14 mouse cellular contexts compared by ENCODE assay signal in genomic region chr6:72619734-72620532, GRCm38 (mm10). TPM values are rescaled to one million over a fixed set of nuclear protein-coding genes. Genes with fewer than 3 reads are reported as not detected.
DNase-seq lines count a peak whose midpoint lies in the region; ATAC-seq and TF ChIP-seq lines count a peak whose summit lies in the region.
"Had no signal": no experiment of that assay in that cellular context is flagged by ENCODE, and none has a peak within 500 bp of the region (broad histone marks: within the 10 kb centered on the region; RNA-seq: fewer than 3 reads in every experiment).

No protein-coding gene starts in this region.

- peak overlapping the region; percentile 7; the same call in 1 of the 2 replicates for H3K4me3 ChIP-seq in liver, adult 2 months (ENCODE audit: insufficient read depth, low read depth, low read length)
- peak overlapping the region; percentile 22 for H3K4me3 ChIP-seq in kidney, embryonic 15.5 days (replicated peaks)
- no peak overlapping the region for H3K4me3 ChIP-seq in liver, embryonic 15.5 days (replicated peaks)
- 0 out of 2 replicates have a peak overlapping the region, but pooled peaks have one; percentile 3 for H3K4me3 ChIP-seq in stomach, embryonic 16.5 days (replicated peaks; ENCODE audit: low read length)
- no peak overlapping the region for H3K4me3 ChIP-seq in midbrain, embryonic 10.5 days
- H3K4me3 ChIP-seq: embryonic facial prominence, embryonic 10.5 days; forebrain, embryonic 10.5 days; limb, embryonic 13.5 days had no signal

- H3K36me3 ChIP-seq in liver, adult 2 months (ENCODE audit: control insufficient read depth, insufficient read depth, low read length) = peaks cover 4% of the 10 kb centered on the region; the same call in 1 of the 2 replicates
- no peaks in the 10 kb centered on the region for H3K36me3 ChIP-seq in kidney, embryonic 15.5 days
- H3K36me3 ChIP-seq in liver, embryonic 15.5 days (replicated peaks) = no peaks in the 10 kb centered on the region
- H3K36me3 ChIP-seq in stomach, embryonic 16.5 days (ENCODE audit: control insufficient read depth, insufficient read depth, low read length) = no peaks in the 10 kb centered on the region
- H3K36me3 ChIP-seq in midbrain, embryonic 10.5 days = no peaks in the 10 kb centered on the region
- H3K36me3 ChIP-seq: forebrain, embryonic 10.5 days had no signal

- H3K9me3 ChIP-seq in kidney, embryonic 15.5 days (replicated peaks) = no peaks in the 10 kb centered on the region
- no peaks in the 10 kb centered on the region for H3K9me3 ChIP-seq in liver, embryonic 15.5 days (replicated peaks)
- no peaks in the 10 kb centered on the region for H3K9me3 ChIP-seq in stomach, embryonic 16.5 days (replicated peaks; ENCODE audit: control insufficient read depth, low read length)
- H3K9me3 ChIP-seq in midbrain, embryonic 10.5 days (replicated peaks) = no peaks in the 10 kb centered on the region
- H3K9me3 ChIP-seq: embryonic facial prominence, embryonic 10.5 days; forebrain, embryonic 10.5 days; limb, embryonic 13.5 days had no signal

- no peaks in the 10 kb centered on the region for H3K27me3 ChIP-seq in liver, adult 2 months (ENCODE audit: control insufficient read depth, insufficient read depth, low read length)
- H3K27me3 ChIP-seq in kidney, embryonic 15.5 days = no peaks in the 10 kb centered on the region
- H3K27me3 ChIP-seq in liver, embryonic 15.5 days = no peaks in the 10 kb centered on the region
- H3K27me3 ChIP-seq in stomach, embryonic 16.5 days (ENCODE audit: control insufficient read depth, insufficient read depth, low read length) = no peaks in the 10 kb centered on the region
- no peaks in the 10 kb centered on the region for H3K27me3 ChIP-seq in midbrain, embryonic 10.5 days (ENCODE audit: low read depth, poor library complexity, severe bottlenecking)
- H3K27me3 ChIP-seq: limb, embryonic 13.5 days had no signal

- H3K79me2 ChIP-seq in liver, adult 2 months (ENCODE audit: control insufficient read depth, insufficient read depth, low read length) = peaks cover 11% of the 10 kb centered on the region; the same call in 1 of the 2 replicates

- peak; percentile 88 for DNase-seq in liver, adult 2 months (ENCODE audit: extremely low read depth, low read depth, low spot score)
- no peak for DNase-seq in liver
- DNase-seq in layer of hippocampus, adult 9-11 months = no peak
- no peak for DNase-seq in right cerebral cortex, postnatal 10 days (ENCODE audit: low spot score in 2 of 2)
- no peak for DNase-seq in midbrain, embryonic 10.5 days (ENCODE audit: low spot score)
- DNase-seq: cerebellum, adult 2 months; gastrocnemius, postnatal 10 days; thymus, postnatal 4 days had no signal

- no peak for ATAC-seq in kidney, embryonic 15.5 days (replicated peaks; ENCODE audit: low FRiP score)
- ATAC-seq in liver, embryonic 15.5 days (ENCODE audit: insufficient read depth) = no peak
- ATAC-seq in stomach, embryonic 16.5 days (ENCODE audit: insufficient read depth, low FRiP score) = peak; percentile 61; the same call in 1 of the 2 replicates

- no peak for TF ChIP-seq CTCF in liver, adult 2 months (IDR thresholded peaks at IDR 0.05; ENCODE audit: low read depth, low read length)

- TF ChIP-seq POLR2A in liver, adult 2 months (IDR thresholded peaks at IDR 0.05; ENCODE audit: extremely low read depth, insufficient read depth, low read length) = no peak

- peaks cover 35% of the 10 kb centered on the region for H3K4me1 ChIP-seq in liver, adult 2 months (ENCODE audit: control insufficient read depth, insufficient read depth, low read length)
- H3K4me1 ChIP-seq in kidney, embryonic 15.5 days = peaks cover 31% of the 10 kb centered on the region
- peaks cover 36% of the 10 kb centered on the region for H3K4me1 ChIP-seq in liver, embryonic 15.5 days (replicated peaks)
- H3K4me1 ChIP-seq in stomach, embryonic 16.5 days (ENCODE audit: control insufficient read depth, insufficient read depth, low read length) = peaks cover 21% of the 10 kb centered on the region
- peaks cover 20% of the 10 kb centered on the region for H3K4me1 ChIP-seq in midbrain, embryonic 10.5 days

- H3K27ac ChIP-seq in liver, adult 2 months (replicated peaks; ENCODE audit: insufficient read depth, low read depth, low read length) = peak overlapping the region; percentile 84
- H3K27ac ChIP-seq in kidney, embryonic 15.5 days = peak overlapping the region; percentile 74
- peak overlapping the region; percentile 69 for H3K27ac ChIP-seq in liver, embryonic 15.5 days (replicated peaks)
- peak overlapping the region; percentile 86 for H3K27ac ChIP-seq in stomach, embryonic 16.5 days (ENCODE audit: low read length)
- H3K27ac ChIP-seq in midbrain, embryonic 10.5 days (replicated peaks) = no peak overlapping the region
- H3K27ac ChIP-seq: embryonic facial prominence, embryonic 10.5 days; forebrain, embryonic 10.5 days; limb, embryonic 13.5 days had no signal

- WGBS in liver, adult 2 months = 5% methylated on average over 12 of the region's 12 CpGs
- WGBS in kidney, embryonic 15.5 days = 23% methylated on average over 12 of the region's 12 CpGs
- 11% methylated on average over 12 of the region's 12 CpGs for WGBS in liver, embryonic 15.5 days (ENCODE audit: insufficient replicate concordance)
- 26% methylated on average over 12 of the region's 12 CpGs for WGBS in stomach, embryonic 16.5 days
- 70% methylated on average over 12 of the region's 12 CpGs for WGBS in midbrain, embryonic 10.5 days

- H3K4me2 ChIP-seq in kidney, embryonic 15.5 days = peak overlapping the region; percentile 48
- H3K4me2 ChIP-seq in liver, embryonic 15.5 days = peak overlapping the region; percentile 37
- peak overlapping the region; percentile 34; the same call in 1 of the 2 replicates for H3K4me2 ChIP-seq in stomach, embryonic 16.5 days (ENCODE audit: low read depth, low read length)
- H3K4me2 ChIP-seq: limb, embryonic 13.5 days had no signal

- H3K9ac ChIP-seq in liver, adult 2 months (ENCODE audit: low read depth, low read length) = peak overlapping the region; percentile 28
- no peak overlapping the region; the same call in 1 of the 2 replicates for H3K9ac ChIP-seq in kidney, embryonic 15.5 days
- H3K9ac ChIP-seq in liver, embryonic 15.5 days = no peak overlapping the region
- H3K9ac ChIP-seq in stomach, embryonic 16.5 days (ENCODE audit: low read length) = peak overlapping the region; percentile 20; the same call in 1 of the 2 replicates
- H3K9ac ChIP-seq: limb, embryonic 13.5 days had no signal

RNA-seq across cellular contexts. Expression of gene Tgoln1, which starts 3.1 kb away (rescaled TPM):
- 68.7 and 85.5 TPM in 2 replicates for total RNA-seq in liver, adult 2 months (2014; rRNA removed)
- polyA plus RNA-seq in liver, adult 2 months (2012; rRNA removed) = 41.4 and 48.0 TPM in 2 replicates
- 37.5 and 39.5 TPM in 2 replicates for polyA plus RNA-seq in kidney, embryonic 15.5 days (2015; fragmentation: Nextera tagmentation; extraction: Ambion mirVana)
- 13.1 and 14.9 TPM in 2 replicates for polyA plus RNA-seq in liver, embryonic 15.5 days (2015; fragmentation: Nextera tagmentation; extraction: Ambion mirVana)
- polyA plus RNA-seq in stomach, embryonic 16.5 days (2015; fragmentation: Nextera tagmentation; extraction: Ambion mirVana) = 43.5 and 46.0 TPM in 2 replicates
- 33.3 and 35.4 TPM in 2 replicates for polyA plus RNA-seq in midbrain, embryonic 10.5 days (2016; fragmentation: Nextera tagmentation; extraction: Ambion mirVana)

RNA-seq across cellular contexts. Expression of gene Retsat, which starts 21.7 kb away (rescaled TPM):
- total RNA-seq in liver, adult 2 months (2014; rRNA removed) = 151 and 180 TPM in 2 replicates
- 303 and 340 TPM in 2 replicates for polyA plus RNA-seq in liver, adult 2 months (2012; rRNA removed)
- 22.1 and 24.6 TPM in 2 replicates for polyA plus RNA-seq in kidney, embryonic 15.5 days (2015; fragmentation: Nextera tagmentation; extraction: Ambion mirVana)
- 17.9 and 18.2 TPM in 2 replicates for polyA plus RNA-seq in liver, embryonic 15.5 days (2015; fragmentation: Nextera tagmentation; extraction: Ambion mirVana)
- 29.6 and 32.7 TPM in 2 replicates for polyA plus RNA-seq in stomach, embryonic 16.5 days (2015; fragmentation: Nextera tagmentation; extraction: Ambion mirVana)
- polyA plus RNA-seq in midbrain, embryonic 10.5 days (2016; fragmentation: Nextera tagmentation; extraction: Ambion mirVana) = 8.2 and 8.4 TPM in 2 replicates

RNA-seq across cellular contexts. Expression of gene Elmod3, which starts 21.7 kb away (rescaled TPM):
- total RNA-seq in liver, adult 2 months (2014; rRNA removed) = 7.6 and 9.5 TPM in 2 replicates
- polyA plus RNA-seq in liver, adult 2 months (2012; rRNA removed) = 14.7 and 16.0 TPM in 2 replicates
- 14.6 and 16.8 TPM in 2 replicates for polyA plus RNA-seq in kidney, embryonic 15.5 days (2015; fragmentation: Nextera tagmentation; extraction: Ambion mirVana)
- 4.2 TPM in 2 replicates for polyA plus RNA-seq in liver, embryonic 15.5 days (2015; fragmentation: Nextera tagmentation; extraction: Ambion mirVana)
- 18.1 and 19.6 TPM in 2 replicates for polyA plus RNA-seq in stomach, embryonic 16.5 days (2015; fragmentation: Nextera tagmentation; extraction: Ambion mirVana)
- polyA plus RNA-seq in midbrain, embryonic 10.5 days (2016; fragmentation: Nextera tagmentation; extraction: Ambion mirVana) = 14.2 and 15.5 TPM in 2 replicates

Comparison
In these comparisons a context has a peak if more than half of its experiments do, and no peak if none do; other contexts are left out.
1. H3K4me3 ChIP-seq: peak in liver, adult 2 months (single experiment), kidney, embryonic 15.5 days (single experiment) and stomach, embryonic 16.5 days (single experiment); none in liver, embryonic 15.5 days (single experiment) and midbrain, embryonic 10.5 days (single experiment).
2. H3K9ac ChIP-seq: peak in liver, adult 2 months (single experiment) and stomach, embryonic 16.5 days (single experiment); none in kidney, embryonic 15.5 days (single experiment) and liver, embryonic 15.5 days (single experiment).
3. Peak in every context shown above with its lines, with median percentiles within 50 percentile points of each other: H3K4me2 ChIP-seq.